Mouse (Mus musculus) urinary bladder, postnatal 14 days (tissue): ENCODE data around the gene Prdm4.
A peak's percentile ranks its signal among the peaks of the same experiment; 100 is the strongest.

Experiments
- DNase-seq: peaks from one replicate; pipeline ENCODE4 v3.0.0; 2021; ENCODE audit warnings: low spot score

Prdm4 gene

DNA sequence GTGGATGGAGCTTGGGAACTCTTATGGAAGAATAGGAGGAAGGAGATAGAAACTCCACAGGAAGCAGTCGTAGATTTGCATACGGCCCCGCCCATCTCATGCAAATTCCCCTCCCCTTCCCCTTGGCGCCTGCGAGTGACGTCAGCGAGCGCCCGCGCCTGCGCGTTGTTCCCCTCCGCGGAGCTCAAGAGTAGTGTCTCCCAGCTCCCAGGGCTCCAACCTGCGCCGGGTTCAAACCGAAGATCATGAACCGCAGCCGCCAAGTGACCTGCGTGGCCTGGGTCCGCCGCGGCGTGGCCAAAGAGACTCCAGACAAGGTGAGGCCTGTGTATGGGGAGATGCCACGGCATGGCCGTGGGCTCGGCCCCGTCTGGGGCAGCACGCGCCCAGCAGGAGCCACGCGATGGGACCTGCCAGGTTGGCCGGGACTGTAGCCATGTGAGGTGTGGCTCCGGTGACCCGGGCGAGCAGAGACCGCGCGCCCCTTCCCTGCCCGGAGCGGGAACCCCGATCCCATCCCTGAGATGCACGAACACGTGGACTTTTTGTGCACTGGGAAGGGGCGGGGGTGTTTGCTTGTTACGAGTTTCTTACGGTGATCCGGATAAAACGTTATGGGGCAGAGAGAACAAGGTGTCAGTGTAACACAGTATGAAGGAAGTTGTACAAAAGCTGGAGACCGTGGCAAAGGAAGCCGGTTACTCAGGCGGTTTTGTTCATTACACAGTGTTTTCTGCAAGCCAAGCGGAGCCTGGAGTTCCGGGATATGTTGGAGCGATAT lies 45.1 kb downstream of the Prdm4 start:
- peak; percentile 93 for DNase-seq

DNA sequence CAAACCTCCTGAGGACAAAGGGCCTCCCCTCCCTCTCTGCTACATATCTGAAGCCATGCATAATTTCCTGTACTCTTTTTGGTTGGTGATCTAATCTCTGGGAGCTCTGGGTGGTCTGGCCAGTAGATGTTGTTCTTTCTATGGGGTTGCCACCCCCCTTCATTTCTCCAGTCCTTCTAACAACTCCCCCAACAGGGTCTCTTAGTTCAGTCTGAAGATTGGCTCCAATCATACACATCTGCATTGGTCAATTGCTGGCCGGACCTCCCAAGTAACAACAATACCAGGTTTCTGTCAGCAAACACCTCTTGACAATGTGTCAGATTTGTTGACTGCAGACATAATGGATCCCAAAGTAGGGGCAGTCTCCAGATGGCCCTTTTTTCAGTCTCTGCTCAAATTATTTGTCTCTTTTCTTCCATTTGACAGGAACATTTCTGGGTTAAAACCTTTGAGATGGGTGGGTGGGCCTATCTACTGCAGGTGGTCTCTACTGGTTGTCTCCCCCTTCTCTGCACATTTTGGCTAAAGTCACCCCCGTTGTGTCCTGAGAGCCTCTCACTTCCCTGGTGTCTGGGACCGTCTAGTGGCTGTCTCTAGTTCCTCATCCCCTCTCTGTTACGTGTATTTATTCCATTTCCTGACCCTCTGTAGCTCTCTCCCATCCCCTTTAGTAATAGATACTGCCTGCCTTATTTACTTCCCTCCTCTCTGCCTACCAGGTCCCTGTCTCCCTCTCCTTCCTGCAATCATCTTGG lies 70.7 kb downstream of the Prdm4 start:
- DNase-seq, result no peak
